Mouse (Mus musculus) ES-Bruce4 (cell line): ENCODE data around the gene Dad1.

Source experiments
- CTCF ChIP-seq: IDR thresholded peaks from one replicate; pipeline ENCODE4 v1.8.1; 2011; ENCODE audit warnings: low read depth, low read length
- EP300 ChIP-seq: IDR thresholded peaks from 2 replicates; pipeline ENCODE4 v1.6.1; 2011; ENCODE audit warnings: low read depth, low read length; ENCODE audit not compliant: insufficient read depth
- POLR2A ChIP-seq: IDR thresholded peaks from one replicate; pipeline ENCODE4 v1.8.1; 2011; ENCODE audit warnings: low read length; ENCODE audit not compliant: insufficient read depth

- TF ChIP-seq CTCF (no peak), EP300 (no peak), POLR2A (no peak)
Measured at GRCm38 (mm10) chr14:54210401-54210800, 43.5 kb downstream of the Dad1 start.
